Mouse (Mus musculus) spleen, adult 2 months (tissue): ENCODE results near the gene Lca5l.

Source experiments
- CTCF ChIP-seq: fragments of 200-500 bp; IDR thresholded peaks from 2 replicates; pipeline ENCODE4 v1.5.1; 2011; ENCODE audit warnings: mild to moderate bottlenecking, inconsistent platforms; ENCODE audit not compliant: insufficient read depth, insufficient read length, insufficient replicate concordance; ENCODE audit errors: extremely low read depth
- POLR2A ChIP-seq: fragments of 200-500 bp; IDR thresholded peaks from 2 replicates; pipeline ENCODE4 v1.6.1; 2011; ENCODE audit warnings: low read depth, low read length, inconsistent platforms

DNA sequence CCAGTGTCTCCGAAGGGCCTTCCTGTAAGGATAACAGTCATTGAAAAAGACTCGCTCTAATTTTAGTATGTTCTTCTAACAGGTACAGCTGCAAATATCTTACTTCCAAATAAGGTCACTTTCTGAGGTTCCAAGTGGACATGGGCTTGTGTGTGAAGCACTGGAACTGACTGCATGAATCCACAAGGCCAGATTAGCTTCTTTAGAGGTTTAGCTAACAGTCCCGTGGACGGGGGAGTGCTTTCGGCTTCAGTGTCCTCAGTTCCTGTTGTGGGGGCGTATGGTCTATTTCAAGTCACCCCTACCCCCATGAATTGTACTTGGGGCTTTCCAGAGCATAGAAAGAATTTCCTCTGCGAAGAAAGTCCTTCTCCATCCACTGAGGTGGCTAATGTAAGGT, 18.8 kb upstream of the Lca5l start:
- TF ChIP-seq CTCF: no peak
- no peak for TF ChIP-seq POLR2A
